Mouse (Mus musculus) retina, embryonic 14.5 days (tissue): ENCODE measurements around the gene A630089N07Rik.
"Not testable (repeated sequence)": the region's sequence is repeated elsewhere in the genome, so short reads cannot be mapped to it uniquely, and the experiment has no call there.

Source experiments
- DNase-seq: peaks from one replicate; pipeline ENCODE4 v3.0.0-alpha.2; 2015; ENCODE audit warnings: low spot score

A630089N07Rik gene

DNA sequence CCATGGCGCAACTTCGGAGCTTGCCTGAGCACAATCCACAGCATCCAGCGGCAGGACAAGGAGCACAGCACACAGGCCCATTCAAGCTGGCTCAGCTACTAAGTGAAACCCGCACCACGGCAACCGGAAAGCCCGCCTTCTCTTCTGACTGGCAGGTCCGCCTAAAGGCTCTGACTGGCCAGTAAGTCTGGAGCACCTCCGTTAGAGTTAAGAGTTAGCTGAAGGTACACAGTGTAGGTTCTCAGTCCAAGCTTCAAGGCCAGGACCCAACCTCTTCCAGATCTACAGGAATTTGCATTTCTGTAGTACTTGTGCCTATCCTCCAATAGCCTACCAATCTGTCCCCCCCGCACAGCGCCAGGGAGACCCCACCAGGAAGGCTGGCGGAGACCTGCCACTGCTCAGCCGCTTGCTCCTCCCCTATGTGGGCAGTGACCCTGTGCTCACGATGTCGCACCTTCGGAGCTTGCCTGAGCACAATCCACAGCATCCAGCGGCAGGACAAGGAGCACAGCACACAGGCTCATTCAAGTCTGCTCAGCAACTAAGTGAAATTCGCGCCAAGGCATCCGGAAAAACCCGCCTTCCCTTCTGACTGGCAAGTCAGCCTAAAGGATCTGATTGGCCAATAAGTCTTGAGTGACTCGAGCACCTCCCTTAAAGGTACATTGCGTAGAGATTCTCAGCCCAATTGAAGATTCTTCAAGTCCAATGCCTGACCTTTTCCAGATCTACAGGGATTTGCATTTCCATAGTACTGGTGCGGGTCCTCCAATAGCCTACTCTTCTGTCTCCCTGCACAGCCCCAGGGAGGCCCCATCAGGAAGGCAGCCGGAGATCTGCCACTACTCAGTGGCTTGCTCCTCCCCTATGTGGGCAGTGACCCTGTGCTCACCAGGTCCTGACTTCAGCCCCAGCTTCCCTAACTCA lies at the start of gene A630089N07Rik:
A630089N07Rik (minus strand) TSS at position 562 of the 930 bp plus-strand sequence.
- peak; percentile 85 for DNase-seq

DNA sequence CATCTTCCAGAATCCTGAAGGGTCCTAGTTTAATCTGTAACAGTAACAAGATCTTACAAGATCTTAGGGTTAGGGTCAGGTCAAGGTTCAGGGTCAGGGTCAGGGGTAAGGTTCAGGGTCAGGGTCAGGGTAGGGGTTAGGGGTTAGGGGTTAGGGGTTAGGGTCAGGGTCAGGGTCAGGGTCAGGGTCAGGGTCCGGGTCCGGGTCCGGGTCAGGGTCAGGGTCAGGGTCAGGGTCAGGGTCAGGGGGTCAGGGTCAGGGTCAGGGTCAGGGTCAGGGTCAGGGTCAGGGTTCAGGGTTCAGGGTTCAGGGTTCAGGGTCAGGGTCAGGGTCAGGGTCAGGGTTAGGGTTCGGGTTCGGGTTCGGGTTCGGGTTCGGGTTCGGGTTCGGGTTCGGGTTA lies 24.9 kb upstream of the A630089N07Rik start:
- no peak for DNase-seq

DNA sequence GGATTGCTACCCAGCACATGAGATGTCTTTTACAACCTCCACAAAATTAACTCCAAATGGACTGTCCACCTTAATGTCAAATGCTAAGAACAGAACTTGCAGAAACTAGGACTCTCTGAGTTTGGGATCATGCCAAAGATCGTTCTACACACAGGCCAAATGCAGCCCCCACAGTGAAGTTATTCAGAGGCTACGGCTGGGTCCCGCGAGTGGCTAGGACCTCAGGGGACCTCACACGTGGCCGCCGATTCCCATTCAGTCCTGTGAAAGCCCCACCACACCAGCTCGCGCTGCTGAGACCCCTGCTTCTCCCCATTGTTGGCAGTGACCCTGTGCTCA lies 731 bp downstream of the A630089N07Rik start:
- peak; percentile 17 for DNase-seq

DNA sequence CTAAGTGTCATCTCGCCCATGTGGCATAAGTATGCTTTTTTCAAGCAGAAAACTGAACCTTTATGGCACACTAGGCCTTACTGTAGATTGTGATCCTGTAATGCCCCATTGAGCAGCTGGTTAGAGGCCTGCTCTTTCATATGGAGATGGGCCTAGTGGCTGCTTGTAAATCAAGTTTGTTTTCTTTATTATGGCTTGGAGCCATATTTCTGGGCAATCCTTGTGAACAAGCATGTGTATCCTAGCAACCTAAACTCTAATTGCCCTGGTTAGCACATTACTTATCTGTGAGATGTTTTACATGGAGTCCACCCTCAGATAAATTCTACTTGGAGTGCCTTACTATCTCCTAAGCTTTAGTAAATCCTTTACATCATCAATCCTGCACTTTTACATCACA lies 1.1 kb downstream of the A630089N07Rik start:
- DNase-seq, result not testable (repeated sequence)

DNA sequence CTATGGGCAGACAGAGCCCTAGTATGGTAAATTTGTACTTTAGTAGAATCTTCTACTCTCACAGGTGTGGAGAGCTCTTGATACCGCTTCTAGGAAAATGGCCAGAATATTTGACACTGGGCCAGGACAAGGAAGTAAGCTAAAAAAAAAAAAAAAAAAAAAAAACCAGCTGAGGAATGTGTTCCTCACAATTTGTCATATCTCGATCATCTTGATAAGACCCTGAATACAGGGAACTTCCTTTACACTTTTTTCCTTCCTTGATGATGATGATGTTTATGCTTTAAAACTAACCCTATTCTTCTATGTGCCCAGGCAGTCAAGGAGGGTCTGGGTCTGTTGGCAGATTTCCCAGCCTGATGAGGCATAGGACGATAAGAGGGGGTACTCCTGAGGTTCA lies 2.9 kb downstream of the A630089N07Rik start:
- not testable (repeated sequence) for DNase-seq

DNA sequence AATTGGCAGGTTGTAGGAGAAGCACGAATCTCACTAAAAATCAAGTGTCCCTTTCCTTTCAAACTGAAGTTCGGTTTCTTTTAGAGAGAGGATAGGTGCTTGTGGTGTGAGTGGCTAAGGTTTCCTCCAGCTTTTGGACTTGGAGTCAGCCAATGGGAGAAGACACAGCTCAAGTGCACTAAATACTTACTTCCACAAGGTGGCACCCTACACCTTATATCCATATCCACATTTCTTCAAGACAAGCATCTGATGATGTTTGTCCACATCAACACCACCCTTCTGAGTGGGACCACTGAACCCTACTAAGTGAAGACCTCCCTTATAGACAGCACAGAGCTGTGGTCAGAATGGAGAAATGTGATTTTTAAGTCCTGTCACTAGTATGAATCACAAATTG lies 40.6 kb downstream of the A630089N07Rik start:
- peak; percentile 36 for DNase-seq

DNA sequence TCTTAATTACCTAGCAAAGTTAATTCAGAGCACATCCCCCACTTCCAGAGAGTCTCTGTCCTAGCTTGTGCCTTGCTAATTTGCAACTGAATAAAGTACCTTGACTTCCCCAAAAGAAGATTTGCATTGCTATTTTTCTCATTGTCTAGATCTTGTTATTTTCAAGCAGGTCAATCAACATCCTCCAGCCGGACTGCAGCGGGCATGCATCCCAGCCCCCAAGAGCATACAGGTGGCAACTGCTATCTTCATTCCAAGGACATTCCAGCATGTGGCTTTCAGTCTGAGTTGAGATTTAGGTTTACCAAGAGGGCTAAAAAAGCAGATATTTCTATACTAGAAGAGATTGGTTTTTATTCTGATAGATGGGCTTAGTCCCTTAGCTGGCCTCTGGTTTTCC lies 47.3 kb downstream of the A630089N07Rik start:
- not testable (repeated sequence) for DNase-seq

DNA sequence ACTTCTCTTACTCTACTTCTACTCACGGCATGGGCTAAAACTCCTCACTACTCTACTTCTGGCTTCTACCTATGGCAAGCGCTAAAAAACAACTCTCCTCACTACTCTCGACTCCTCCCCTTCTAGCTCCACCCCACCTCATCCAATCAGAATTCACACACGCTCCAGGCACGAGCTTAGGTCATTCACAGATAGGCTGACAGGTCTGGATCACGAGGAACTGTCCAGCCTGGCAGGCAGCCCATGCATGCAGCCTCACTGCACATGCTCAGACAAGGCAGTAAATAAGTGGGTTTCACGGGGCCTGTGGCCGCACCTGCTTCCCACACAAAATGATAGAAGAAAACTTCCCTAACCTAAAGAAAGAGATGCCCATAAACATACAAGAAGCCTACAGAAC lies 56.1 kb downstream of the A630089N07Rik start:
- not testable (repeated sequence) for DNase-seq

DNA sequence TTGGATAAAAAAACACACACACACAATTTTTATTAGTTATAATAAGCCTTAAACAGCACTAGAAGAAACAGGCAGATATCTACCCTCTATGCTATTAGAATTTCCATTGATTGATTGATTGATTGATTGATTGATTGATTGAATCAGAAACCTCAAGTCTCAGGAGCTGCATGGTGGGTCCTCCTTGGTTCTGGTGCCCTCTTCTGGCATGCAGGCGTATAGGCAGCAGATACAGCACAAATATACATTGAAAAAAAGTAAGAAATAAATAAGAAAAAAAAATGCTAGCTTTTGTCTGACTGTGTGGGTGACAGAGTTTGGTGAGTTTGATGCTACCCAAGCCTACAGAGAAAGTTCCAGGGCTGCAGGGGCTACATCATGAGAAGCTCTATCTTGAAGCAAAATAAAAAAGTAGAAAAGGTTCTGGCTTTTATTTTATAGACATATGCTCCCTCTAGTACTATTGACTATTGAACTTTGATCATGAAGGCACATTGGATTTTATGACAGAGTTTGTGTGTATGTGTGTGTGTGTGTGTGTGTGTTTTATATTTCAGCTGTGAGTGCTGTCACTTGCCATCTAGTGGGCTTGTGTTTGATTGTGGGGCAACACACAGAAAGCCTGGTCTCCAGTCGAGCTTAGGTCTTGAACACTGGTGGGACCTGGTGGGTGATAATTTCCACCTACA lies 59.4 kb downstream of the A630089N07Rik start:
- no peak for DNase-seq

DNA sequence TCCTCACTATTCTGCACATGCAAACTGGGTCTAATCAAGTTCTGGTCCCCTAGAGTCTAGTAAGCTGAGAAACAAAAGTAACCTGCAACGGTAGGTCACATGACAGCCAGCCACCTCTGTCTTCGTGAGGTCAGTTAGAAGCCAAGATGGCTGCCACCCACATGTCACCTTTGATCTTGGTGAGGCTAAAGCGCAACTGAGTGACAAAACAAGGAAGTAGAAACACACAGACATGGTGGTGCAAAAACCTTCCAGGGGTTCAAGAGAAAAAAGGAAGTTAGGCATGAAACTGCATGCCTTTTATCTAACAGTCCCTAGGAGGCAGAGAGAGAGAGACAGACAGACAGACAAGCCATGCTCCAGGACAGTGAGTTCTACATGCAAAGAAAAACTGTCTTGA lies 60.2 kb downstream of the A630089N07Rik start:
- DNase-seq, result no peak

DNA sequence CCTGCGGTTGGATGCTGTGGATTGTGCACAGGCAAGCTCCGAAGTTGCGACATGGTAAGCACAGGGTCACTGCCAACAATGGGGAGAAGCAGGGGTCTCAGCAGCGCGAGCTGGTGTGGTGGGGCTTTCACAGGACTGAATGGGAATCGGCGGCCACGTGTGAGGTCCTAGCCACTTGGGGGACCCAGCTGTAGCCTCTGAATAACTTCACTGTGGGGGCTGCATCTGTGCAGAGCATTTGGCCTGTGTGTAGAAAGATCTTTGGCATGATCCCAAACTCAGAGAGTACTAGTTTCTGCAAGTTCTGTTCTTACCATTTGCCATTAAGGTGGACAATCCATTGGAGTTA lies 84.9 kb downstream of the A630089N07Rik start:
- DNase-seq, result not testable (repeated sequence)

DNA sequence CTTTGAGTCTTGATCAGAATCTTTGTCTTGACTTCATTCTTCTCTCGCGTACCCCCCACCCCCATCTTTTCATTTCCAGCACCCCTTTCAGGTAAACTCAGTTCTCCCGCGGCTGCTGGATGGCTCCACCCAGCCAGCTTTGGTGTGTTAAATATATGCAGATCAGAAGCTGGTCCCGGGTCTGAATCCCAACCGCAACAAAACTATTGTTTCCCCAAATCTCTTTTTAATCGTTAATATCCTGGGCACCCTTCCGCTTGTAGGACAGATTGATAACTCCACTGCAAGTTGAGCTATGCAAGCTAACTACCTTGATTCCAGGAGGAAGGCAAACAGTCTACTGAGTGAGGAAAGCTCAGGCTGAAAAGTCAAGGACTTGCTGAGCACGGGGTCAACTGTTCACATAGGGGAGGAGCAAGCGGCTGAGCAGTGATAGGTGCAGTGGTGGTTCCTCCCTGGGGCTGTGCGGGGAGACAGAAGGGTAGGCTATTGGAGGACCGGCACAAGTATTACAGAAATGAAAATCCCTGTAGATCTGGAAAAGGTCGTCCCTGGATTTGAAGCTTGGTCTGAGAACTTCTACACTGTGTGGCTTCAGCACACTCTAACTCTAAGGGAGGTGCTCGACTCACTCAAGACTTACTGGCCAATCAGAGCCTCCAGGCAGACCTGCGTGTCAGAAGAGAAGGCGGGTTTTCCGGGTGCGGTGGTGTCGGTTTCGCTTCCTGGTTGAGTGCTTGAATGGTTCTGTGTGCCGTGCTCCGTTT lies 85.5 kb downstream of the A630089N07Rik start, which contains the start of gene B230307C23Rik:
B230307C23Rik (plus strand) TSS at position 700 of the 767 bp plus-strand sequence.
- peak; percentile 85 for DNase-seq

DNA sequence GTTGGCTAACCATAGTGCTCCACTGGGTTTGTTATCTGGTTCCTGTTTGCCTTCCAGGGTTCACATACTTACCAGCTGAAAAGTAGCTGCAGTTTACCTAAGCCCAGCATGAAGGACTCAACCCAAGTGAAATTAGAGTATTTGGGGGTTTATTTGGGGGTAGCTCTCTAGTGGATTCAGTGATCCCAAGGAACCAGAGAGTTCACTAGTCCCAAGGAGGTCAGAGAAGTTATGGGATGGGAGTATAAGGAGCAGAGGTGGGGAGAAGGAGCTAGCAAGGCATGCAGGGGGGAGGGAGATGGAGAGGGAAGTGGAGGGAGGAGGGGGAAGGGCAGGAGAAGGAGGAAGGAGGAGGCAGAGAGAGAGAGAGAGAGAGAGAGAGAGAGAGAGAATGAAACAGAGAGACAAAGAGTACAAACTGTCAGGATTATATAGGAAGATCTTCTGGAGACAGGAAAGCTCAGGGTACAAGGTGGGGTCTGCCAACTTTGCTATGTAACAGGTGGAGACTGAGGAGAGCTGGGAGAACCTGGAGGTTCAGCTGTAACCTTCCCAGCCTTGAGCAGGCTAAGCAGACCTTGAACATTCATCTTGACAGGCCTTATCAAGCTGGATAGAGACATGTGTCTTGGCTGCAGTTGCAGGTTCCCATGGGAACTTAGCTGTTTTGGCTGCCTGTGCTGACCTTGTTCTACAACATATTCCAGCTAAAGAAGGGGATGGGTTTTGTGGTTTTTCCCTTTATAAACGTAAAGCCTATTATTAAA lies 86.2 kb downstream of the A630089N07Rik start:
- DNase-seq, result no peak

DNA sequence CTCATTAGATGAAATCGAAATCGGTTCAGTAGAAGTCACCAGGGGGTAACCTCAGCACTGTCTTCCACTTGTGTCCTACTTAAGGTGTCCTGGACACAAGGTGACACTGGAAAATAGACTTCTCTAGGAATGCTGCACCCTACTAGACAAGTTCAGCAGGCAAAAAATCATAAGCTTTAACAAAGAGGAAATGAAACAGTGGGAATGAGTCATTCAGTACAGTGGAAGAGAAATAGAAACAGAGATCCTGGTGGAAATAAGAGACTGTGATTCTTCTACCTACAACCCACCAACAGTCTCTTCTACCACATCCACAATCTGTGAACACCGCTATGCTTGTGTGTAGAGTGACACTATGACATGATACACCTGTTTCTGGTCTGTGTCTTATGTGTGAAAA lies 89.8 kb downstream of the A630089N07Rik start:
- DNase-seq, result not testable (repeated sequence)

DNA sequence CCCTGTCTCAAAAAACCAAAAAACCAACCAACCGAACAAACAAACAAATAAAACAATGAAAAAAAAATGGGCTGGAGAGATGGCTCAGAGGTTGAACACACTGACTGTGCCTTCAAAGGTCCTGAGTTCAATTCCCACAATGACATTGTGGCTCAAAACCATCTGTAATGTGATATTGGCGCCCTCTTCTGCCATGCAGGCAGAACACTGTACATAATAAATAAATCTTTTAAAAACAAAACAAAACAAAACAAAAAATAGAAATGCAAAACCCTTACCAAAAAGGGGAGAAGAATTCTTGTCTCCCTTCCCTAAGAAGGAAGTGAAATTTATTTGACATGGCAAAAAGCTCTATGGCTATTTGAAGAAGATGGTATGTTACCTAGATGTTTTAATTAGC lies 90.7 kb downstream of the A630089N07Rik start:
- no peak for DNase-seq

DNA sequence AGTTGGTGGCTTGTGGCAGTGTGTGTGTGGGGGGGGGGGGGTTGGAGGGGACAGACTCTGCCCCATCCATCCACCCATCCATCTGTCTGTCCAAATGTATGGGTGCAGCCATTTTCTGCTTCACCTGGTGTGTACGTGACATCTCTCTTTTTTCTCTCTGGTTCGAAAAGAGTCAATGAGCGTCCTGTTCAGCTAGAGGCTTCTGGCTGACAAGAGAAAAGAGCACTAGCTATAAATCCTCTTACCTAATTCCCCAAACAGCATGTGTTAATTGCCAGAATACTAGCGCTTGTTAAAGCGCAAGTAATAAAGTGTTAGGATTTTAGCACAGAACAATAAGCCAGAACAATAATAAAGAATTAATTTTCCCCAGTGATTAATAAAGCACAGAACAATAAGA lies 97.7 kb downstream of the A630089N07Rik start:
- no peak for DNase-seq

DNA sequence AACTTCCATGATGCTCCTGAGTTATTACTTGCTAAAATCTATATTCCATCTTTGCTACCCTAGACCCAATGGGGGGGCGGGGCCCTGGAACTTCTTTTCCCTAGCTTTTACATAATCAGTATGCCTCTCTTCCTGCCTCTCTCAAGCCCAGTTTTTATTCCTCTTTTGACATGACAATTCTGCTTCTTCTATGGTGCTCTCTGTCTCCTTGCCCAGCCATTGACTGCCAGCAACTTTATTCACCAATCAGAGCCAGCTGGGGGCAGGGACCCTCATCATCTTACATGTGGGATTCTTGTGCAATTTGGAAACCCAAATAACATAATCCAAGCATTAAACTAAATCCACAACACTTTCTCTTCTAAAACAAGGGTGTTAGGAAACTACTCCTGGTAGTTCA lies 100.9 kb downstream of the A630089N07Rik start:
- no peak for DNase-seq

DNA sequence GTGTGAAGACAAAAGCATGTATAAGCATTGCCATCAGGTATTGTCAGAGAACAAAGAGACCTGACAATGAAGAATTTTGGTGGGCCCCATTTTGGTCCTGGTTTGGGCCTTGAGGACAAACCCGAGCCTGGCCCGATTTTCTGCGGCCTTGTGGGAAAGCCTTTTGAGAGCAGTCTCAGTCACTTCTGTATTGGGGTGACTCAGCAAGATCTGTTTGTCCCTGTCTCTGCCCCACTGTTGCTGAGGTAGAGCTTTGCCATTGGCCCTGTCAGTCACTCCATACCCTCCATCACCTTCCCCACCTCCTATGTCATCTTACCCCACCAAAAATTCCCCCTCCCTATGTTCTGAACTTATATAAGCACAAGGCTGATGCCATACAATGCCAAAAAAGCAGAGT lies 104.5 kb downstream of the A630089N07Rik start:
- no peak for DNase-seq

DNA sequence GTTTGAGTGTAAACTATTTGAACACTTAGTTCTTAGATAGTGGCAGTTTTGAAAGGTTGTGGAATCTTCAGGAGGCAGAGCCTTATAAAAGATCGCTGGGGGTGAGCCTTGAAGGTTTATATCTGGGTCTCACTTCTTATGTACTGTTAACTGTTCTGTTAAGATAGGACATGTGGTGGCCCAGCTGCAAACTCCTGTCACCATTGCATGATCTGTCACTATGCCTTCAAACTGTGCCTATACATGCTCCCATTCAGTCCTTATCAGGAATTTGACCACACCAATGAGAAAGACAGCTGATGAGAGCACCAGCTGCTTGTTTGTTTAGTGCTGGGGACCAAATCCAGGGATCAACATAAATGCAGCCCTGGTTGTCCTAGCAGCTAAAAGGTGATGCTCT lies 105.0 kb downstream of the A630089N07Rik start:
- DNase-seq, result no peak

DNA sequence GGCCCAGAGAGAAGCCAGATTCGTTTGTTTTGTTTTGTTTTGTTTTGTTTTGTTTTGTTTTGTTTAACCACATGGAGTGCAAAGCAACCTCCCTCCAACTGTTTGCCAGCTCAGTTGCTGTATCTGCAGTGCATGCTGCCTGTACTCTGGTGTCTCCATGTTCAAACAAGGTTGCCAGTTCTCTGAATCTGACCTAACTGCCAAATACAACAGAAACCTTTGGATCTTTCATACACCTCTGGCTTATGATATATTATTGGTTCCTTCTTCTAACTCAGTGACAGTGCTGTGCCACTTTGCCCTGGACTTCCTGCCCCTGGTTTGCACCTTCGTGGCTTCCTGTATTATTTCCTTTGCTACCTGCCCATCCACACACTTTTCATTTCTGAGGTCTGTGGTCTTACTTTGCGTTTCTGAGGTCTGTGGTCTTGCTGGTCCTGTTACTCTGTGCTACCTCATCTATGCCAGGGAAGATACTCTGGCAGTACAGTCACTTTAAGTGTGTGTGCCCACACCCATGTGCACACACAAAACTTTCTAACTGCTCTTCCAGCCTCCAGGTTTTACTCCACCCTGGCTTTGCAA lies 118.2 kb downstream of the A630089N07Rik start:
- DNase-seq, result no peak
